Mouse (Mus musculus): ENCODE measurements around the gene Gab2. TPM values are rescaled to one million over a fixed set of nuclear protein-coding genes. Genes with fewer than 3 reads are reported as not detected.

Gab2 gene
- polyA plus RNA-seq (2016; fragmentation: Nextera tagmentation; extraction: Ambion mirVana) = 8.0 and 10.6 TPM in 2 replicates

GRCm38 (mm10) chr7:97081242-97081958 is at the start of gene Gab2:
TSS of gene Gab2 (plus strand) at chr7:97081586.
- Histone ChIP-seq H3K9me3 (no peaks in the 10 kb centered on the region), H3K4me1 (replicated peaks) (peaks cover 28% of the 10 kb centered on the region), H3K36me3 (no peaks in the 10 kb centered on the region), H3K27ac (peak within 1 kb of the TSS; percentile 96), H3K4me3 (peak within 1 kb of the TSS; percentile 93), H3K27me3 (ENCODE audit: insufficient read depth, poor library complexity, severe bottlenecking) (no peaks in the 10 kb centered on the region)
- peak; percentile 83 for DNase-seq (ENCODE audit: low spot score)
- under 1% methylated on average over 56 of the region's 83 CpGs for WGBS

DNA sequence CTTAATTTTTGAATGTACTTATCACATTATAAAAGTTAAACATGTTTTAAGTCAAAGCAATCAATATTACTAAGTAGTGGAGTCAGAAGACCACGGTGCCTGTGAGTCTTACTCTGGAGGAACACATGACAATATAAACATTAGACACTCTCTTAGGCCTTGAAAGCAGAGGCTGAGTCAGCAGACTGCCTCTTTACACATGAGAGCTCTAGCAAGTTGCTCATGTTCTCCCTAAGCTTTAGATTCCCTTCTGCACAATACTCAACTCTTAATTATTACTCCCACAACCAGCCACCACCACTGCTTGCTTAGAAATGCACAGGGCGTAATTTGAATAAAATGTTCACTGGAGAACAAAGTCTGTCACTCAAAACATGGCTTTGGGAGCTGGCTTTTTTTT is 49.0 kb upstream of the Gab2 start:
- Histone ChIP-seq H3K27ac (no peak overlapping the region), H3K9me3 (no peaks in the 10 kb centered on the region), H3K4me3 (no peak overlapping the region), H3K27me3 (ENCODE audit: insufficient read depth, poor library complexity, severe bottlenecking) (no peaks in the 10 kb centered on the region), H3K4me1 (replicated peaks) (no peaks in the 10 kb centered on the region), H3K36me3 (no peaks in the 10 kb centered on the region)
- 83% methylated on average over 2 of the region's 2 CpGs for WGBS
- no peak for DNase-seq (ENCODE audit: low spot score)

DNA sequence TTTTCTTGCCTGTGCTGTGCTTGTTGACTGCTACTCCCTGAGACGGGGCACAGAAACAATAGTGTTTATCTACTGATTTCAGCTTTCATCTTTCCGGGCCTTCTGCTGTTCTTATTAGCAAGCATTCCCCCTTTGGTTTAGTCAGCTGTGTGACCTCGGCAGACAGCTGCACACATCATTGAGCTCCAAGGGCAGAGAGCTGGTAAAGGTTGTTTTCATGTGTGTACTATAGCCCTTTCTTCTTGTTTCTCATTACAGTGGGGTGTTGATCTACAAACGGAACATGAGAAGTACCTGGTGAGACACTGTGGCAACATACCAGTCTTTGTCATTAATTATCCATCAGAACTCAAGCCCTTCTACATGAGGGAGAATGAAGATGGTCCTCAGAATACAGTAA is 41.7 kb upstream of the Gab2 start:
- Histone ChIP-seq H3K36me3 (peaks cover 14% of the 10 kb centered on the region; the same call in 1 of the 2 replicates), H3K9me3 (no peaks in the 10 kb centered on the region), H3K4me3 (no peak overlapping the region), H3K27ac (no peak overlapping the region), H3K4me1 (replicated peaks) (no peaks in the 10 kb centered on the region), H3K27me3 (ENCODE audit: insufficient read depth, poor library complexity, severe bottlenecking) (no peaks in the 10 kb centered on the region)
- WGBS = 65% methylated on average over 4 of the region's 4 CpGs
- DNase-seq (ENCODE audit: low spot score) = no peak

DNA sequence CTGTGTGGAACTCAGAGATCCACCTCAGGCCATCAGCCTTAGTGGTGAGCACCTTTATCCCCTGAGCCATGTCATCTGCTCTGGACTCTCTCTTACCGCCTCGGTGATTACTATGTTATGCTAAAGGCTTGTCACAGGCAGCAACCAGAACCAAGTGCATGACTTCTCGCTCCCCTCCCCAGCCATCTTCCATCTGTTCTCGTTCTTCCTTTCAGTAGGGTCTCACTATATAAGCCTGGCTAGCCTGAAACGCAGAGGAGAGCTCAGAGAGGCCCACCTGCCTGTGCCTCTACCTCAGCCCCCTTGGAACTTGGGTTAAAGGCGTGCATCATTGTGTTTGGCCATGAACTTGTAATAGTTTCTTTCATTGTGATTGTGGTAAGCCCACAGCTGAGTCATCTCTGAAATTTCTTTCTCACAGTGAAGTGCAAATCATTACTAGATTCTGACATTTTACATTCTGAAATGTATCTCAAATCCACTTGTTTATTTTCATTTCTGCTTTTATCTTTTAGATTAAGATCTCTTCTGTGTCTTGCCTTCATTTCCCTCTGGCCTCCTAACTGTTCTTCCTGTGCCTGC is 39.4 kb upstream of the Gab2 start:
- Histone ChIP-seq H3K4me1 (replicated peaks) (no peaks in the 10 kb centered on the region), H3K27me3 (ENCODE audit: insufficient read depth, poor library complexity, severe bottlenecking) (no peaks in the 10 kb centered on the region), H3K36me3 (peaks cover 14% of the 10 kb centered on the region; the same call in 1 of the 2 replicates), H3K9me3 (no peaks in the 10 kb centered on the region), H3K4me3 (no peak overlapping the region), H3K27ac (no peak overlapping the region)
- WGBS = 91% methylated on average over 6 of the region's 6 CpGs
- DNase-seq (ENCODE audit: low spot score) = no peak

DNA sequence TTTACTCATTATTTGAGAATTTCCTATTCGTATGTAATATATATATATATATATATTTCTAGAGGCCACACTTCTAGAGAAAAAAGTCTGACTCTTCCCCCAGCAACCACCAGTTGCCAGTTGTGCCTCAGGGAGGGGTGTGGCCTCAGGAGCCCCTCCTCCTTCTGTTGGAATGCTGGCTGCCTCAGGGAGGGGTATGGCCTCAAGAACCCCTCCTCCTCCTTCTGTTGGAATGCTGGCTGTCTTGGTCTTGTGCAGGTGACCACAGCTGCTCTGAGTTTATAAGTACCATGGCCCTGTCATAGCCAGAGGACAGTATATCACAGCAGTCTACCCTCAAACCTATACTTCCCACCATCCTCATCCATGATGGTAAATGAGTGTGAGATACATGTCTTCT is 38.4 kb upstream of the Gab2 start:
- Histone ChIP-seq H3K27me3 (ENCODE audit: insufficient read depth, poor library complexity, severe bottlenecking) (no peaks in the 10 kb centered on the region), H3K9me3 (no peaks in the 10 kb centered on the region), H3K36me3 (peaks cover 14% of the 10 kb centered on the region; the same call in 1 of the 2 replicates), H3K27ac (no peak overlapping the region), H3K4me3 (no peak overlapping the region), H3K4me1 (replicated peaks) (no peaks in the 10 kb centered on the region)
- no peak for DNase-seq (ENCODE audit: low spot score)
- WGBS = 98% methylated on average over 1 of the region's 1 CpGs

- H3K4me3 ChIP-seq = no peak overlapping the region
- 93% methylated on average over 2 of the region's 2 CpGs for WGBS
- no peaks in the 10 kb centered on the region for H3K27me3 ChIP-seq (ENCODE audit: insufficient read depth, poor library complexity, severe bottlenecking)
- H3K27ac ChIP-seq = no peak overlapping the region
- peaks cover 1% of the 10 kb centered on the region for H3K36me3 ChIP-seq
- no peaks in the 10 kb centered on the region for H3K9me3 ChIP-seq
- no peak for DNase-seq (ENCODE audit: low spot score)
- no peaks in the 10 kb centered on the region for H3K4me1 ChIP-seq (replicated peaks)
These were observed 20.4 kb upstream of the Gab2 start for GRCm38 (mm10) chr7:97060966-97061365.

DNA sequence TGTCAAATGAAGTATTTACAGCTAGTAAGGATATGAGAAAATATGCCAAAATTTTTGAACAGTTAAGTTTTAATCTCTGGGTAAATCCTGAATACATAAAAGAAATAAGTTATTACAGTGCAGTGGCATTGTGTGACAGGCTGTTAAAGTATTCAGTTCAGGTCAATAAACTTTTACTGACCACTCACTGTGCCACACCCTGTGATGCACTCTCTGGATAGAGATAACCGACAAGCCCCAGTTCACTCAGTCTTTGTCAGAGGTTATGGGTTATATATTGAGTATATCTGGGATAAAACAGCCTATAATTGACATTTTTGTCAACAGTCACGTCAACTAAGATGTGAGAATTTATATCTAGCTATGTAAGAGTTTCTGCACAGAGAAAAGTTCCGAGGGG is 9.9 kb upstream of the Gab2 start:
- H3K36me3 ChIP-seq = no peaks in the 10 kb centered on the region
- H3K27me3 ChIP-seq (ENCODE audit: insufficient read depth, poor library complexity, severe bottlenecking) = no peaks in the 10 kb centered on the region
- 92% methylated on average over 3 of the region's 3 CpGs for WGBS
- no peak overlapping the region for H3K27ac ChIP-seq
- no peaks in the 10 kb centered on the region for H3K9me3 ChIP-seq
- no peaks in the 10 kb centered on the region for H3K4me1 ChIP-seq (replicated peaks)
- H3K4me3 ChIP-seq = no peak overlapping the region
- no peak for DNase-seq (ENCODE audit: low spot score)

DNA sequence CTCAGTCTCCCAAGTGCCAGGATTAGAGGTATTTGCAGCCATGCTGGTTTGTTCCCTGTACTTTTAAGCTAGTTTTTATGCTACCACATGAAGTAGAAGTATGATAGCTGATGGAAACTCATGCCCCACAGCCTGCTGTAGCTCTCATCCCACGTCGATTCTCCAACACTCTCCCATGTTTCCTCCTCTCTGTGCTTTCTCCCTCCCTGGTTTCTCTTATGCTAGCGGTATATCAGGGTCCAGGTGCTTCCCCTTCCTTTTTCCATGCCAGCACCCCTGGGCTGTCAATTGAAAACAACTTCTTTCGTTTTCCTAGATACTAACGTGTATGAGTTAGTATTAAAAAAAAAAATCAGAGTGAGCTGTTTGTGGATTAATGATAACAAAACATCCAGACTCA is 9.3 kb upstream of the Gab2 start:
- Histone ChIP-seq H3K4me1 (replicated peaks) (no peaks in the 10 kb centered on the region), H3K36me3 (no peaks in the 10 kb centered on the region), H3K4me3 (no peak overlapping the region), H3K27me3 (ENCODE audit: insufficient read depth, poor library complexity, severe bottlenecking) (no peaks in the 10 kb centered on the region), H3K27ac (no peak overlapping the region), H3K9me3 (no peaks in the 10 kb centered on the region)
- 88% methylated on average over 5 of the region's 5 CpGs for WGBS
- no peak for DNase-seq (ENCODE audit: low spot score)

GRCm38 (mm10) chr7:97074974-97075373 is 6.4 kb upstream of the Gab2 start:
- 85% methylated on average over 1 of the region's 1 CpGs for WGBS
- DNase-seq (ENCODE audit: low spot score) = no peak
- H3K9me3 ChIP-seq = no peaks in the 10 kb centered on the region
- H3K4me3 ChIP-seq = no peak overlapping the region
- no peaks in the 10 kb centered on the region for H3K36me3 ChIP-seq
- H3K27ac ChIP-seq = no peak overlapping the region
- 0 out of 2 replicates have a peak, but pooled peaks cover 5% of the 10 kb centered on the region for H3K4me1 ChIP-seq (replicated peaks)
- no peaks in the 10 kb centered on the region for H3K27me3 ChIP-seq (ENCODE audit: insufficient read depth, poor library complexity, severe bottlenecking)

DNA sequence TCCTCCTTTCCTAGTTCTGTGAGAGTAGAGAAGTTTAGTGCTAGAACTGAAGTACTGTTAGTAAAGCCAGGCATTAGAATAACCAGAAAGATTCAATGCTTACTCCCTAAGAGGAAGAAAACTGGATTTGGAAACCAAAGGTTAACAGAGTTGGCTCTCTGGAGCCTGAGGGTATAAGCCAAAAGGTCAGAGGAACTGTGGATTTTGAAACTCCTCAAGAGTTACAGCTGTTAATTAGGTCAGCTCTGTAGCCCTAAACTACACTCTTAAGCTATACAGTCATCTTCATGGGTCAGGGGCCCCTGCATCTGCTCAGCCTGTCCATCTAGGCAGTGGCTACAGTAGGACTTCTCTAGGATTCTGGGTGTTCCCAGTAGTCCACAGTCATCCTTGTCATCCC is 4.4 kb upstream of the Gab2 start:
- H3K4me3 ChIP-seq = no peak overlapping the region
- DNase-seq (ENCODE audit: low spot score) = no peak
- H3K27ac ChIP-seq = no peak overlapping the region
- no peaks in the 10 kb centered on the region for H3K27me3 ChIP-seq (ENCODE audit: insufficient read depth, poor library complexity, severe bottlenecking)
- no peaks in the 10 kb centered on the region for H3K36me3 ChIP-seq
- H3K4me1 ChIP-seq (replicated peaks) = peaks cover 11% of the 10 kb centered on the region; the same call in 1 of the 2 replicates
- no peaks in the 10 kb centered on the region for H3K9me3 ChIP-seq

DNA sequence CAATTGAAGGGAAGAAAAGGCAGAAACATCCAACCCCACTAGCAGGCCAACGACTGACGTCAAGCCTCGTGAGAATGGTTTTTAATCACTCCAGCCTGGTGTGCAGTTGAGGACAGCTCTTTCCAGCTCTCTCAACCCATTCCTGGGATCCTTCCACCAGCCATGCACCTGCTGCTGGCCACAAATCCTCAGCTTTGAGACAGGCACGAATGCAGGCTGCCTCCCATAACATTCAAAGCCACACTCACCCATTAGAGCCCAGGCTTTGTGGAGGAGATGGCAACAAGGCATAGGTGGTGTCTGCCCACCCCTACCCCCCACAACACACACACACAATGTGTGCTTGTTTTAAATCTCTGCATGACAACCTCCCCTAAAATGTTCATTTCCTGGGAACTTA is 2.7 kb upstream of the Gab2 start:
- no peak for DNase-seq (ENCODE audit: low spot score)
- H3K9me3 ChIP-seq = no peaks in the 10 kb centered on the region
- no peak overlapping the region for H3K4me3 ChIP-seq
- H3K4me1 ChIP-seq (replicated peaks) = peaks cover 26% of the 10 kb centered on the region
- WGBS = 52% methylated on average over 4 of the region's 4 CpGs
- H3K27me3 ChIP-seq (ENCODE audit: insufficient read depth, poor library complexity, severe bottlenecking) = no peaks in the 10 kb centered on the region
- no peaks in the 10 kb centered on the region for H3K36me3 ChIP-seq
- H3K27ac ChIP-seq = no peak overlapping the region

GRCm38 (mm10) chr7:97079145-97079544 is 2.2 kb upstream of the Gab2 start:
- Histone ChIP-seq H3K27ac (no peak overlapping the region), H3K9me3 (no peaks in the 10 kb centered on the region), H3K4me1 (replicated peaks) (peaks cover 28% of the 10 kb centered on the region), H3K36me3 (no peaks in the 10 kb centered on the region), H3K27me3 (ENCODE audit: insufficient read depth, poor library complexity, severe bottlenecking) (no peaks in the 10 kb centered on the region), H3K4me3 (no peak overlapping the region)
- DNase-seq (ENCODE audit: low spot score) = peak; percentile 6
- 18% methylated on average over 6 of the region's 6 CpGs for WGBS

DNA sequence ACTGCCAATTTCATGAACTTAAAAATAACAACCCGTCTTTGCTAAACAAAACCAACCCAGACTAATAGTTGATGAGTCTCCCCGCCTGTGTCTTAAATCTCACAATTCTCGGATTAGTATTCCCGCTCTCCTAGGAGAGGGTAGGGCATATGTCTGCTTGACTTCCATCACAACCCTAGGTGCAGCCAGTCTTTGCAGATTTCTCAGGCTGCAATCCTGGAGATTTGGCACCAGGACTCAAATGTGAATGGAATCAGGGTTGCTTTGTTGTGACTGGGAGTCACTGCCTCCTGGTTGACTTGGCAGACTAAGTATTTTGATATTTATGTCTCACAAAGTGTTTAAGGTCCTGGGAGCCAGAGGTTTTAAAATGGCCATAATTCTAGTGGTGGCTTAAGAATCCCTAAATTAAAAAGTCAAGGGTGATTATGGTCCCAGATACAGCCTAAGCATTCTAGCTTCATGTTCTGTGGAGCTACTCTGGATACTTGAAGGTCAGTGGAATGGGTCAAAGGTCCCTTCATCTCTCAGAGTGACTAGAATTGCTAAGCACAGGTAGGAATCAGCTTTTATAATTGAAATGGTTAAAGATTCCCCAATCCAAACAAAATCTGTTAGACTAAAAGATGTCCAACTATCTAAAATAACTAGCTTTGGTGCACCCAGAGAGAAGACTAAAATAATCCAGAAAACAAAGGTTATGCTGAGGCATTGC is 1.6 kb upstream of the Gab2 start:
- WGBS = 82% methylated on average over 4 of the region's 4 CpGs
- Histone ChIP-seq H3K36me3 (no peaks in the 10 kb centered on the region), H3K27me3 (ENCODE audit: insufficient read depth, poor library complexity, severe bottlenecking) (no peaks in the 10 kb centered on the region), H3K4me1 (replicated peaks) (peaks cover 28% of the 10 kb centered on the region), H3K9me3 (no peaks in the 10 kb centered on the region), H3K27ac (no peak overlapping the region), H3K4me3 (no peak overlapping the region)
- no peak for DNase-seq (ENCODE audit: low spot score)

Data from hindbrain, embryonic 10.5 days (tissue).